Mouse (Mus musculus) limb, embryonic 12.5 days (tissue): ENCODE measurements around the gene Plac1. TPM values are rescaled to one million over a fixed set of nuclear protein-coding genes. Genes with fewer than 3 reads are reported as not detected.

ENCODE experiments used
- ATAC-seq: fragments of 200-750 bp; cut with Nextera tagmentation; 2 replicates; pipeline ENCODE4 v1.8.0; 2017; ENCODE audit warnings: low read depth, moderate TSS enrichment; ENCODE audit not compliant: insufficient number of reproducible peaks, insufficient read depth, low FRiP score, low TSS enrichment
- H3K27ac ChIP-seq: fragments of 300-500 bp; sonication (generic); 2 replicates; pipeline ENCODE4 v1.5.1; 2016; ENCODE audit warnings: mild to moderate bottlenecking, moderate library complexity
- H3K27me3 ChIP-seq: fragments of 300-500 bp; sonication (generic); 2 replicates; pipeline ENCODE4 v1.6.1; 2016; ENCODE audit warnings: mild to moderate bottlenecking, moderate library complexity
- H3K36me3 ChIP-seq: fragments of 300-500 bp; sonication (generic); 2 replicates; pipeline ENCODE4 v1.6.1; 2016; ENCODE audit warnings: mild to moderate bottlenecking, moderate library complexity
- H3K4me1 ChIP-seq: fragments of 300-500 bp; sonication (generic); replicated peaks from 2 replicates; pipeline ENCODE4 v1.6.1; 2016
- H3K4me2 ChIP-seq: fragments of 300-500 bp; sonication (generic); 2 replicates; pipeline ENCODE4 v1.6.1; 2016; ENCODE audit warnings: mild to moderate bottlenecking, moderate library complexity
- H3K4me3 ChIP-seq: fragments of 300-500 bp; sonication (generic); replicated peaks from 2 replicates; pipeline ENCODE4 v1.5.1; 2016; ENCODE audit warnings: mild to moderate bottlenecking
- H3K9ac ChIP-seq: fragments of 300-500 bp; sonication (generic); replicated peaks from 2 replicates; pipeline ENCODE4 v1.6.1; 2016; ENCODE audit warnings: mild to moderate bottlenecking, moderate library complexity
- H3K9me3 ChIP-seq: fragments of 300-500 bp; sonication (generic); 2 replicates; pipeline ENCODE4 v1.6.1; 2016; ENCODE audit warnings: mild to moderate bottlenecking, moderate library complexity
- WGBS: fragments of 180-500 bp; shearing (Covaris S2); methylation state at CpG from one replicate; pipeline ENCODE4 v1.1.7; 2016; 5-methylcytosine and 5-hydroxymethylcytosine counted together
- polyA plus RNA-seq: library from polyadenylated mRNA; unstranded; fragments of >200 nt; fragmentation: Nextera tagmentation; extraction: Ambion mirVana; gene quantifications from 2 replicates; pipeline ENCODE4 v1.2.1, GENCODE M21; 2016

Plac1 gene
- polyA plus RNA-seq, 1 experiment from 2014 or later: 7.5 TPM

- 31% methylated on average over 4 of the region's 4 CpGs for WGBS
- Histone ChIP-seq H3K9me3 (no peaks in the 10 kb centered on the region), H3K4me1 (peaks cover 16% of the 10 kb centered on the region), H3K4me3 (no peak overlapping the region), H3K27ac (peak overlapping the region; percentile 74), H3K36me3 (no peaks in the 10 kb centered on the region), H3K27me3 (no peaks in the 10 kb centered on the region), H3K9ac (no peak overlapping the region), H3K4me2 (peak overlapping the region; percentile 8; the same call in 1 of the 2 replicates)
- peak; percentile 76 for ATAC-seq
Observed at GRCm38 (mm10) chrX:53233689-53234088, 6.2 kb downstream of the Plac1 start.

DNA sequence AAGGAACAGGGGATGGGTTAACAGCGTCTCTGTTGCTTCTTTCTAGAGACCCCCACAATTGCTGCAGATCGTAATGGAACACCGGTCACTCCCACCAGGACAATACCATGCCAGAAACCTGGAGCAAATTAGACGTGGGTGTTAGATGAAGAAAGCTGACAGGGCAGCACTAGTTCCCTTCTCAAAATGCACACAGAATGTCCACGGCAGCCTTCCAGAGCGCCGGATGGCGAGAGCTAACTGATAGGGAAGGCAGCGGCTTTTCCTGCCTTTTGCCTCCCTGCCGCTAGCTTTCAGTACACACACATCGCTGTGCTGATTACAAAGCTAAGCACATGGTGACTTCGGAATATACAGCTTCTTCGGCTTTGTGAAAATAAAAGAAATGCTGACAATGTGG, 7.9 kb downstream of the Plac1 start:
- Histone ChIP-seq H3K27ac (peak overlapping the region; percentile 79), H3K4me1 (peaks cover 16% of the 10 kb centered on the region), H3K4me3 (peak overlapping the region; percentile 13; the same call in 1 of the 2 replicates), H3K9ac (peak overlapping the region; percentile 35; the same call in 1 of the 2 replicates), H3K36me3 (no peaks in the 10 kb centered on the region), H3K27me3 (no peaks in the 10 kb centered on the region), H3K9me3 (no peaks in the 10 kb centered on the region), H3K4me2 (peak overlapping the region; percentile 46)
- no peak for ATAC-seq
- 23% methylated on average over 13 of the region's 13 CpGs for WGBS

DNA sequence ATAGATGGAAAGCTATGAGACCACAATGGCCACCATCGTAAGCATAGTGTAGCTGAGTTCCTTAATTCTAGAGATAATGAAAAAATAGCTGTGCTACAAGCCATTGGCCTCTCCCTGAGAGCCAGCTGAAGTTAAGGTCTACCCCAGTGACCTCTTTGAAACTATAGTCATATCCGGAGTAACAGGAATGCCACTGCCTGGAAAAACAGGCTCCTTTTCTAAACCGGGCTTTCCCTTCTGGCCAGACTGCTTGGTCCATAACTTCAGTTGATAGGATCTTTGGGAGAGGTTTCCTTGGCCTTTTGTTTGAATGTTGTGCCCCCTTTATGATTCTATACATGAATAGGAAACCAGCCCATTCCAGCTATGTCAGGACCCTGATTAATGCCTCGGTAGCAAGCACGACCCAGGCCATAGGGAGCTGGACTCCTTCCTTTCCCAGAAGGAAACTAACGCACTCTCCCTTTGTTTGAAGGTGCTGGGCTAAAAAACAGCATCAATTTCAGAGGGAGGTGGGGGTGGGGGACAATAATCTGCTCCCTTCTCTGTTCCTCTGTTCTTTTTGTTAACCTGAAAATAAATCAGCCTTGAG, 15.5 kb downstream of the Plac1 start:
- no peaks in the 10 kb centered on the region; the same call in 1 of the 2 replicates for H3K4me1 ChIP-seq
- H3K9me3 ChIP-seq: no peaks in the 10 kb centered on the region
- ATAC-seq: no peak
- H3K9ac ChIP-seq: no peak overlapping the region
- H3K27me3 ChIP-seq: no peaks in the 10 kb centered on the region
- H3K4me3 ChIP-seq: no peak overlapping the region
- H3K27ac ChIP-seq: no peak overlapping the region
- no peaks in the 10 kb centered on the region for H3K36me3 ChIP-seq
- WGBS: 56% methylated on average over 6 of the region's 6 CpGs
- no peak overlapping the region for H3K4me2 ChIP-seq

DNA sequence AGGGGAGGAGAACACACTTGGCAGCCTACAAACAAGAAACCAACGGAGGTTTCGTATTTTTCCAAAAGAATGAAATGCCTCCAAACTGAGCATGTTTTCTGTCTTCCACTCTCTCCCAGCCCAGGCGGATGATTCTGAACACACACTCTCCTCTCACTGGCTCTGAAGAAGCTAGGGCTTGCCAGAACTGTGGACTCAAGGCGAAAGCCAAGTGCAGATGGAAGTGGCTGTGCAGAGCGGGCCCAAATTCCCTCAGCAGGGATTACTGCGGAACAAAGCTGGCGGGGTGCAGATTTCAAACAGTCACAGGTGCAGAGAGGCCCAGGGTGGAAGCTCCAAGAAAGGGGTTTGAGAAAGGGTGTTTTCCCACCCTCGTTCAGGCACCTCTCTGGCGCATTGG, 19.1 kb downstream of the Plac1 start:
- Histone ChIP-seq H3K9me3 (no peaks in the 10 kb centered on the region), H3K9ac (no peak overlapping the region), H3K4me2 (no peak overlapping the region), H3K4me3 (no peak overlapping the region), H3K4me1 (no peaks in the 10 kb centered on the region; the same call in 1 of the 2 replicates), H3K36me3 (no peaks in the 10 kb centered on the region), H3K27ac (no peak overlapping the region), H3K27me3 (no peaks in the 10 kb centered on the region)
- WGBS: 72% methylated on average over 9 of the region's 9 CpGs
- ATAC-seq: no peak

GRCm38 (mm10) chrX:53214557-53215229, 25.2 kb downstream of the Plac1 start:
- WGBS: 49% methylated on average over 7 of the region's 7 CpGs
- Histone ChIP-seq H3K9me3 (no peaks in the 10 kb centered on the region), H3K4me2 (no peak overlapping the region), H3K9ac (no peak overlapping the region), H3K27me3 (peaks cover 4% of the 10 kb centered on the region; the same call in 1 of the 2 replicates), H3K4me1 (peaks cover 33% of the 10 kb centered on the region), H3K27ac (peak overlapping the region; percentile 50; the same call in 1 of the 2 replicates), H3K4me3 (no peak overlapping the region), H3K36me3 (no peaks in the 10 kb centered on the region)
- no peak for ATAC-seq

DNA sequence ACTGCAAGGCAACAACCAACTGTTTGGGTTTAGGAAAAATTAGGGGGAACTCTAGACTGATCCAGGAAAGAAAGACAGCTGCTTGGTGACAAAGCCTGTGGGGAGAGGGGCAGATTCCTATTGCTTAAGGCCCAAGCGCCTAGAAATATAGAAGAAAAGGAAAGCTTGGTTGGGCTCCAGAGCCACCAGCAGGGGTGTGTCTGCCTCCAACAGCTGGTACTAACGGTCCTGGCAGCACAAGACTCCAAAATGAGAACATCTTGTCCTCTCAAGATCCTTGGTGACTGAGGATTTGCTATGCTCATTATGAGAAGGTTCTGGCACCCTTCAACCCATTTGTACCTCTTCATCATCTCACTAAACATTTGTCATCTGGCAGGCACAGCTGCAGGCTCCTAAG, 26.1 kb downstream of the Plac1 start:
- 73% methylated on average over 2 of the region's 2 CpGs for WGBS
- Histone ChIP-seq H3K4me3 (no peak overlapping the region), H3K36me3 (no peaks in the 10 kb centered on the region), H3K27me3 (peaks cover 4% of the 10 kb centered on the region; the same call in 1 of the 2 replicates), H3K4me1 (peaks cover 42% of the 10 kb centered on the region), H3K9me3 (no peaks in the 10 kb centered on the region), H3K4me2 (no peak overlapping the region), H3K27ac (peak overlapping the region; percentile 50; the same call in 1 of the 2 replicates), H3K9ac (no peak overlapping the region)
- no peak for ATAC-seq

DNA sequence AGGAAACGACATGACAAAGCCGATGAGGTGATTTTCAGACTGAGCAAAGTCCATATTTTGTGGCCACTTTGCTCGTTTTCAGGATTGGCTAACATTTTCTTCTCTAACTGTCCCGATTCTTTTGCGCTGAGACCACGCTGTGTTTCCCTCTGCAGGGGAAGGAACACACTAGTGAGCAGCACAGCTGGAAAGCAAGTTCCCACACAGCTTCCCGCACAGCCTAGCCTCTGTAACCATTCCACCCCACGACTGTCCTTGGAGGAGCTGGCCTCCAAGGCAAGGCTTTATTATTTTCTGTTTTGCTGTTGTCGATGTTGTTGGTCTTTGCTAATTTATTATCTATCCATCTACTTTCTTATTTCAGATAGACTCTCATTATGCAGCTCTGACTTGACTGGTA, 27.4 kb downstream of the Plac1 start:
- H3K27me3 ChIP-seq: peaks cover 4% of the 10 kb centered on the region; the same call in 1 of the 2 replicates
- H3K27ac ChIP-seq: peak overlapping the region; percentile 93
- H3K9me3 ChIP-seq: no peaks in the 10 kb centered on the region
- H3K9ac ChIP-seq: no peak overlapping the region
- H3K4me1 ChIP-seq: peaks cover 51% of the 10 kb centered on the region
- no peak overlapping the region for H3K4me2 ChIP-seq
- ATAC-seq: no peak
- 50% methylated on average over 9 of the region's 9 CpGs for WGBS
- H3K4me3 ChIP-seq: no peak overlapping the region
- no peaks in the 10 kb centered on the region for H3K36me3 ChIP-seq

- Histone ChIP-seq H3K9ac (no peak overlapping the region), H3K27me3 (peaks cover 4% of the 10 kb centered on the region; the same call in 1 of the 2 replicates), H3K4me3 (no peak overlapping the region), H3K4me2 (no peak overlapping the region), H3K9me3 (no peaks in the 10 kb centered on the region), H3K27ac (peak overlapping the region; percentile 93), H3K4me1 (peaks cover 51% of the 10 kb centered on the region), H3K36me3 (no peaks in the 10 kb centered on the region)
- peak; percentile 91 for ATAC-seq
- WGBS: 36% methylated on average over 7 of the region's 7 CpGs
Observed at GRCm38 (mm10) chrX:53211756-53212483, 28.0 kb downstream of the Plac1 start.

- peaks cover 40% of the 10 kb centered on the region for H3K4me1 ChIP-seq
Observed at GRCm38 (mm10) chrX:53209431-53209830, 30.5 kb downstream of the Plac1 start.

DNA sequence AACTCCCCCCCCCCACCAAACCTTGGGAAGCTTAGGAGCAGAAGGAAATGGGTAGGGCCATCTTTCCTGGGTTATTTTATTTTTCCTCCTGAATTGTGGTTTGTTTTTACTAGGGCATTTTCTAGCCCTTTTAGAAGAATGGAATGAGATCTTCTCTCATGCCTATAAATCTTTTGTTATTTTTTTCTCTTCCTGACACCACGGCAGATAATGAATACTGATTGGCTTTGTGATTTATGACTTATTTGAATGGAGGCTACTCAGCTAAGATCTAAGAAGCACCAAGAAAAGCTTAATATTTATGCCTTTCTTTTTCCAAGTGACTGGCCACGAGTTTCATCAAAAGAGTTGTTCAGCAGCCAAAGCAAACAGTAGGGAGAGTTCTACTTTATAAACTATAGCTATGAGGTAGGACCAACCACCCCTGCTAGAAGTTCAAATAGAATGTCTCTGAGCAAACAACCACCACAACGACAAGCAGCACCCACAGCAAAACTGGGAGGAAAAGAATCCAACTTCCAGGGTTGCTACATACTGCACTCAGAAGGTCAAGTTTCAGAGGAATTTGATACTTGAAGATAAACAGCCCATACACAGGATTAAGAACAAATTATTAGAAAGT, 35.1 kb downstream of the Plac1 start:
- Histone ChIP-seq H3K4me2 (no peak overlapping the region), H3K4me3 (no peak overlapping the region), H3K27ac (no peak overlapping the region), H3K4me1 (peaks cover 19% of the 10 kb centered on the region), H3K36me3 (no peaks in the 10 kb centered on the region), H3K27me3 (no peaks in the 10 kb centered on the region), H3K9me3 (no peaks in the 10 kb centered on the region), H3K9ac (no peak overlapping the region)
- WGBS: 51% methylated on average over 3 of the region's 3 CpGs
- no peak for ATAC-seq

More at GRCm38 (mm10) chrX:53209431-53209830, 30.5 kb downstream of the Plac1 start:
- Histone ChIP-seq H3K9ac (no peak overlapping the region), H3K4me3 (no peak overlapping the region), H3K27ac (no peak overlapping the region), H3K4me2 (no peak overlapping the region), H3K36me3 (no peaks in the 10 kb centered on the region), H3K27me3 (peaks cover 4% of the 10 kb centered on the region; the same call in 1 of the 2 replicates), H3K9me3 (no peaks in the 10 kb centered on the region)
- 55% methylated on average over 7 of the region's 7 CpGs for WGBS
- no peak for ATAC-seq

DNA sequence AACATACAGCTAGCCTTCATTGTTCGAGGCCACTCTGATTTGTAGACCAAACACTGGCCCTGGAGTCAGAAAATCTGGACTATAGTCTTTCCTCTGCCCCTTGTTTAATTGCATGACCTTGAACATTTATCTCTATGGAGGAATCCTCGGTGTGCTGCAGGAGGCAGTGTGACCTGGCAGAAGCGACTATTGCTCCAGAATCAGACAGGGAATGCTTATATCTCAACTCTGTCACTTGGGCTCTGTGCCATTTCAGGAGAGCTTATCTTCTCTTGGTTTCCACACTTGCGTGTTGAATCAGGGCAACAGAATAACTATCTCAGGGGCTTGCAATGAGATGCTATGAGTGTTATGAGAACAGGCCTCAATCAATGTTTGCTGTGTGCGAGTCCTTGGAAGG, 38.3 kb downstream of the Plac1 start:
- no peaks in the 10 kb centered on the region for H3K27me3 ChIP-seq
- H3K27ac ChIP-seq: no peak overlapping the region
- no peak overlapping the region for H3K4me3 ChIP-seq
- no peaks in the 10 kb centered on the region for H3K36me3 ChIP-seq
- H3K9ac ChIP-seq: no peak overlapping the region
- H3K9me3 ChIP-seq: no peaks in the 10 kb centered on the region
- H3K4me1 ChIP-seq: 0 out of 2 replicates have a peak, but pooled peaks cover under 1% of the 10 kb centered on the region
- ATAC-seq: no peak
- 91% methylated on average over 5 of the region's 5 CpGs for WGBS
- H3K4me2 ChIP-seq: no peak overlapping the region
